In genomic region chr7:89579539-89579938, GRCm38 (mm10) we compare ENCODE assay signal across 23 mouse cellular contexts. TPM values are rescaled to one million over a fixed set of nuclear protein-coding genes. Genes with fewer than 3 reads are reported as not detected.
DNase-seq lines count a peak whose midpoint lies in the region; ATAC-seq and TF ChIP-seq lines count a peak whose summit lies in the region.
"Had no signal": no experiment of that assay in that cellular context is flagged by ENCODE, and none has a peak within 500 bp of the region (broad histone marks: within the 10 kb centered on the region; RNA-seq: fewer than 3 reads in every experiment).

No protein-coding gene starts in this region.

- H3K36me3 ChIP-seq in liver, adult 2 months (ENCODE audit: control insufficient read depth, insufficient read depth, low read length), result no peaks in the 10 kb centered on the region
- no peaks in the 10 kb centered on the region for H3K36me3 ChIP-seq in liver, embryonic 11.5 days (ENCODE audit: control insufficient read depth, insufficient read depth, low read length)
- H3K36me3 ChIP-seq in intestine, embryonic 16.5 days (ENCODE audit: control insufficient read depth, insufficient read depth, low read length), result no peaks in the 10 kb centered on the region
- no peaks in the 10 kb centered on the region for H3K36me3 ChIP-seq in stomach, embryonic 15.5 days
- H3K36me3 ChIP-seq: embryonic facial prominence, embryonic 12.5 days; G1E; heart, embryonic 13.5 days; hindbrain, embryonic 15.5 days had no signal

- WGBS in liver, adult 2 months, result 28% methylated on average over 6 of the region's 6 CpGs
- 69% methylated on average over 6 of the region's 6 CpGs for WGBS in liver, embryonic 11.5 days
- WGBS in intestine, embryonic 16.5 days, result 60% methylated on average over 6 of the region's 6 CpGs
- WGBS in stomach, embryonic 15.5 days, result 60% methylated on average over 6 of the region's 6 CpGs

- H3K79me2 ChIP-seq in liver, adult 2 months (ENCODE audit: control insufficient read depth, insufficient read depth, low read length), result no peaks in the 10 kb centered on the region

- H3K27ac ChIP-seq in liver, adult 2 months (replicated peaks; ENCODE audit: insufficient read depth, low read depth, low read length), result no peak overlapping the region
- H3K27ac ChIP-seq in liver, embryonic 11.5 days (ENCODE audit: low read depth, low read length), result no peak overlapping the region
- H3K27ac ChIP-seq in intestine, embryonic 16.5 days (ENCODE audit: low read length), result no peak overlapping the region
- no peak overlapping the region for H3K27ac ChIP-seq in stomach, embryonic 15.5 days
- H3K27ac ChIP-seq: embryonic facial prominence, embryonic 12.5 days; heart, embryonic 13.5 days; hindbrain, embryonic 15.5 days had no signal

- H3K4me3 ChIP-seq in liver, adult 2 months (ENCODE audit: insufficient read depth, low read depth, low read length), result no peak overlapping the region
- no peak overlapping the region for H3K4me3 ChIP-seq in liver, embryonic 11.5 days (ENCODE audit: low read depth, low read length)
- no peak overlapping the region for H3K4me3 ChIP-seq in intestine, embryonic 16.5 days (ENCODE audit: low read length)
- no peak overlapping the region for H3K4me3 ChIP-seq in stomach, embryonic 15.5 days (replicated peaks)
- H3K4me3 ChIP-seq: embryonic facial prominence, embryonic 12.5 days; heart, embryonic 13.5 days; hindbrain, embryonic 15.5 days had no signal

- no peaks in the 10 kb centered on the region for H3K4me1 ChIP-seq in liver, adult 2 months (ENCODE audit: control insufficient read depth, insufficient read depth, low read length)
- H3K4me1 ChIP-seq in liver, embryonic 11.5 days (replicated peaks; ENCODE audit: control insufficient read depth, insufficient read depth, low read length), result no peaks in the 10 kb centered on the region
- H3K4me1 ChIP-seq in intestine, embryonic 16.5 days (ENCODE audit: control insufficient read depth, insufficient read depth, low read length), result no peaks in the 10 kb centered on the region
- H3K4me1 ChIP-seq in stomach, embryonic 15.5 days, result no peaks in the 10 kb centered on the region
- H3K4me1 ChIP-seq: embryonic facial prominence, embryonic 12.5 days; hindbrain, embryonic 15.5 days had no signal

- no peak for TF ChIP-seq CTCF in liver, adult 2 months (IDR thresholded peaks at IDR 0.05; ENCODE audit: low read depth, low read length)

- H3K4me2 ChIP-seq in liver, embryonic 11.5 days, result no peak overlapping the region
- H3K4me2 ChIP-seq in intestine, embryonic 16.5 days (ENCODE audit: low read depth, low read length), result no peak overlapping the region
- no peak overlapping the region for H3K4me2 ChIP-seq in stomach, embryonic 15.5 days
- H3K4me2 ChIP-seq: embryonic facial prominence, embryonic 12.5 days; heart, embryonic 13.5 days; hindbrain, embryonic 15.5 days had no signal

- no peak for ATAC-seq in liver, embryonic 11.5 days (replicated peaks; ENCODE audit: low FRiP score)
- 0 out of 2 replicates have a peak, but pooled peaks have one; percentile 16 for ATAC-seq in intestine, embryonic 16.5 days
- ATAC-seq in stomach, embryonic 15.5 days (ENCODE audit: insufficient read depth, low FRiP score, low read depth), result 0 out of 2 replicates have a peak, but pooled peaks have one; percentile 71
- ATAC-seq: CD4-positive, CD25-positive, alpha-beta regulatory T cell, adult 4 months; forebrain, embryonic 14.5 days had no signal

- TF ChIP-seq POLR2A in liver, adult 2 months (IDR thresholded peaks at IDR 0.05; ENCODE audit: extremely low read depth, insufficient read depth, low read length), result no peak

- H3K9me3 ChIP-seq in liver, embryonic 11.5 days (ENCODE audit: control insufficient read depth, low read length), result no peaks in the 10 kb centered on the region
- no peaks in the 10 kb centered on the region for H3K9me3 ChIP-seq in intestine, embryonic 16.5 days (ENCODE audit: control insufficient read depth, low read length)
- H3K9me3 ChIP-seq in stomach, embryonic 15.5 days, result no peaks in the 10 kb centered on the region
- H3K9me3 ChIP-seq: embryonic facial prominence, embryonic 12.5 days; G1E; heart, embryonic 13.5 days; hindbrain, embryonic 15.5 days had no signal

- no peak overlapping the region for H3K9ac ChIP-seq in liver, adult 2 months (ENCODE audit: low read depth, low read length)
- H3K9ac ChIP-seq in liver, embryonic 11.5 days (ENCODE audit: low read depth, low read length), result no peak overlapping the region
- H3K9ac ChIP-seq in intestine, embryonic 16.5 days (ENCODE audit: low read depth, low read length), result no peak overlapping the region
- H3K9ac ChIP-seq in stomach, embryonic 15.5 days, result no peak overlapping the region
- H3K9ac ChIP-seq: embryonic facial prominence, embryonic 12.5 days; heart, embryonic 13.5 days; hindbrain, embryonic 15.5 days had no signal

- peak; percentile 7 for DNase-seq in embryo, embryonic 10.5 days (ENCODE audit: low spot score)
- no peak for DNase-seq in embryo, embryonic 10 days (ENCODE audit: low spot score)
- DNase-seq in liver, adult 2 months (ENCODE audit: extremely low read depth, low read depth, low spot score), result peak; percentile 51
- no peak for DNase-seq in liver, embryonic 11.5 days (ENCODE audit: low spot score)
- no peak for DNase-seq in layer of hippocampus, postnatal 14 days (ENCODE audit: low spot score in 2 of 2)
- no peak for DNase-seq in adrenal gland, adult 8-10 months
- DNase-seq: adrenal gland, postnatal 10 days; B cell, adult 2 months; cerebellum, adult 11-12 months; cerebellum, adult 9-11 months; cerebellum, postnatal 36 days; embryo, embryonic 11 days; gastrocnemius, postnatal 36 days; heart, adult 11 months; heart, postnatal 36 days had no signal

- H3K27me3 ChIP-seq in liver, adult 2 months (ENCODE audit: control insufficient read depth, insufficient read depth, low read length), result no peaks in the 10 kb centered on the region; the same call in 1 of the 2 replicates
- H3K27me3 ChIP-seq in liver, embryonic 11.5 days (replicated peaks; ENCODE audit: control insufficient read depth, insufficient read depth, low read length), result no peaks in the 10 kb centered on the region
- no peaks in the 10 kb centered on the region for H3K27me3 ChIP-seq in intestine, embryonic 16.5 days (replicated peaks; ENCODE audit: control insufficient read depth, insufficient read depth, low read length)
- H3K27me3 ChIP-seq in stomach, embryonic 15.5 days (replicated peaks), result no peaks in the 10 kb centered on the region
- H3K27me3 ChIP-seq: embryonic facial prominence, embryonic 12.5 days; heart, embryonic 13.5 days; hindbrain, embryonic 15.5 days had no signal

RNA-seq across cellular contexts. Expression of gene Prss23, which starts 52.6 kb away (rescaled TPM):
- 5.5 and 6.8 TPM in 2 replicates for total RNA-seq in liver, adult 2 months (2014; rRNA removed)
- polyA plus RNA-seq in liver, adult 2 months (2012; rRNA removed), result 5.7 and 6.0 TPM in 2 replicates
- polyA plus RNA-seq in liver, embryonic 11.5 days (2014; fragmentation: Nextera tagmentation; extraction: Ambion mirVana), result 8.2 and 9.0 TPM in 2 replicates
- polyA plus RNA-seq in intestine, embryonic 16.5 days (2015; fragmentation: Nextera tagmentation; extraction: Ambion mirVana), result 84.9 and 86.9 TPM in 2 replicates
- 65.8 and 73.6 TPM in 2 replicates for polyA plus RNA-seq in stomach, embryonic 15.5 days (2015; fragmentation: Nextera tagmentation; extraction: Ambion mirVana)
- 10 to 100 TPM in 1 of 2 experiments, 1 to 10 TPM in 1; 9.3 to 12.3 TPM for total RNA-seq in layer of hippocampus, postnatal 14 days (2021)
- 10 to 100 TPM; 13.8 to 22.0 (median 17.5) TPM for total RNA-seq in adrenal gland, adult 8-10 months (2022)
- polyA plus RNA-seq: CD4-positive, CD25-positive, alpha-beta regulatory T cell, adult 4 months; G1E had no signal

RNA-seq across cellular contexts. Expression of gene Me3, which starts 52.7 kb away (rescaled TPM):
- 0.20 and 0.28 TPM in 2 replicates for total RNA-seq in liver, adult 2 months (2014; rRNA removed)
- 0.06 and 0.20 TPM in 2 replicates for polyA plus RNA-seq in liver, adult 2 months (2012; rRNA removed)
- 0.12 and 0.22 TPM in 2 replicates for polyA plus RNA-seq in liver, embryonic 11.5 days (2014; fragmentation: Nextera tagmentation; extraction: Ambion mirVana)
- 3.6 and 3.9 TPM in 2 replicates for polyA plus RNA-seq in intestine, embryonic 16.5 days (2015; fragmentation: Nextera tagmentation; extraction: Ambion mirVana)
- 2.5 and 4.2 TPM in 2 replicates for polyA plus RNA-seq in stomach, embryonic 15.5 days (2015; fragmentation: Nextera tagmentation; extraction: Ambion mirVana)
- total RNA-seq in layer of hippocampus, postnatal 14 days (2021), result 10 to 100 TPM; 82.6 to 89.8 TPM
- 10 to 100 TPM in 2 of 4 experiments, 1 to 10 TPM in 2; 1.9 to 15.0 (median 8.2) TPM for total RNA-seq in adrenal gland, adult 8-10 months (2022)
- polyA plus RNA-seq: G1E had no signal

Comparison
In these comparisons a context has a peak if more than half of its experiments do, and no peak if none do; other contexts are left out.
1. DNase-seq: peak in embryo, embryonic 10.5 days (single experiment) and liver, adult 2 months (single experiment); none in embryo, embryonic 10 days (single experiment), liver, embryonic 11.5 days (single experiment), layer of hippocampus, postnatal 14 days (0 of 2) and adrenal gland, adult 8-10 months (single experiment).